Mouse (Mus musculus): Measurements from ENCODE around the gene Serhl. TPM values are rescaled to one million over a fixed set of nuclear protein-coding genes. Genes with fewer than 3 reads are reported as not detected.
A peak's percentile ranks its signal among the peaks of the same experiment; 100 is the strongest.

The Serhl gene
- total and polyA plus RNA-seq, 3 experiments = 36.8 to 82.7 (median 41.0) TPM

DNA sequence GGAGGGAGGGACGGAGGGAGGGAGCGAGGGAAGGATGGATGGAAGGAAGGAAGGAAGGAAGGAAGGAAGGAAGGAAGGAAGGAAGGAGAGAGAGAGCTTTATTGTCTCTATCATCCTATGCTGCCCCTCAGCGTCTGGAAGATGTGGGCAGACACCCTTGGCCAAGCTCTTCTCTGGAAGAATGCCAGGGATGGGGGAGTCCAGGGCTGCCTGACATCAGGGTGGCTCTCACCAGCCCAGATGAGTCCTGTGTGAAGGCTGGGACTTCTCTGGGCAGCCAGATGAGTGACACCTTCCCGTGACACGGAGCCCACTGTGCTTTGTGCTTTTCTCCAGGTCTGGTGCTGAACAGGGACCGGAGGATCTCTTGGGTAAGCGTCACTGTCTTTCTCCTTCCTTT, 22.6 kb downstream of the Serhl start:
- WGBS = 81% methylated on average over 7 of the region's 7 CpGs
- Histone ChIP-seq H3K4me3 (no peak overlapping the region), H3K27me3 (ENCODE audit: control insufficient read depth, insufficient read depth, low read length) (no peaks in the 10 kb centered on the region), H3K79me2 (replicated peaks; ENCODE audit: control insufficient read depth, insufficient read depth, low read length) (no peaks in the 10 kb centered on the region), H3K27ac (no peak overlapping the region), H3K36me3 (ENCODE audit: control insufficient read depth, insufficient read depth, low read length) (no peaks in the 10 kb centered on the region), H3K9ac (ENCODE audit: low read depth, low read length) (no peak overlapping the region), H3K4me1 (ENCODE audit: control insufficient read depth, insufficient read depth, low read length) (peaks cover 1% of the 10 kb centered on the region)
- DNase-seq = no peak
- TF ChIP-seq POLR2A (IDR thresholded peaks at IDR 0.05; ENCODE audit: insufficient read depth, low read depth, low read length) (no peak), CTCF (IDR thresholded peaks at IDR 0.05) (no peak), EP300 (IDR thresholded peaks at IDR 0.05; ENCODE audit: insufficient read depth, low read depth, low read length) (no peak)
- intact Hi-C loops (cut with DNase I) = loop anchor here (2.0 kb wide), 2 partner anchors 297 to 307 kb away; no protein-coding TSS in a partner anchor

DNA sequence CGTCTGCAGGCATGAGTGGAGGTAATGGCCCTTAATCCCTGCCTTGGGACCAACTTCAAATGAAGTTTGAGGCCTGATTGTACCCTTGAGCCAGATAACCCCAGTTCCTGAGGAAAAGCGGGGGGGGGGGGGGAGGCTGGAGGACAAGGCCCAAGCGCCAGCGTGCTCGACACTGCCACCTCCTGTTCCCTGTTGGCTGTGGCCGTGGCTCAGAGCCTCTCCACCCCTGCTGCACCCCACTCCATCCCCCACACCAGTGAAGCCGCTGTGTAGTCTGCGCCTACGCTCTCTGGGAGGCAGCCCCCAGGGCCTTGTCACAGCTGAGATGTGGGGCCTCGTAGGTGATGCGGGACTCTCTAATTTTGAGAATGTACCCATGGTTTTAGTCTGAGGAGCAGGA, 23.6 kb downstream of the Serhl start:
- 10% methylated on average over 11 of the region's 11 CpGs for WGBS
- H3K9ac ChIP-seq (ENCODE audit: low read depth, low read length) = no peak overlapping the region
- intact Hi-C loops (cut with DNase I) = loop anchor here (2.0 kb wide), 2 partner anchors 298 to 308 kb away; no protein-coding TSS in a partner anchor

DNA sequence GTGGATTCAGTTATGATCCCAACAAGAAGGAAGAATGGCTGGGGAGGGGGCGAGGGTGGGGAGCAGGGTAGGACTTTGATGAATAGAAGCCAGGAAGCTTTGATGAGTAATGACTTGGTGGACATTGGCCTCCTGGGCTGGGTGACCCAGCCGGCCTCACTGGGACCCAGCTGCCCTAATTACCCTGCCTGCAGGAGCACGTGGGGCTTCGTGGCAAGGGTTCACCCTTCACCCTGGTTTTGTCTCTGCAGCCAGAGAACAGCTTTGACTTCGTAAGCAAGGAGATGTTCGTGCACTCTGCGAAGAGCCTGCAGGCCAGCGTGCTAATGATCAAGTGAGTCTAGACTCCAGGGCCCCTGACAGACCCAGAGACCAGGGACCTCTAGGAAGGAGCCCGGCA, 24.8 kb downstream of the Serhl start:
- WGBS = 87% methylated on average over 9 of the region's 9 CpGs
- intact Hi-C loops (cut with DNase I) = no loop called here
- H3K36me3 ChIP-seq (ENCODE audit: control insufficient read depth, insufficient read depth, low read length) = no peaks in the 10 kb centered on the region

More for the DNA sequence above, 23.6 kb downstream of the Serhl start:
- TF ChIP-seq CTCF (IDR thresholded peaks at IDR 0.05) (peak; percentile 74), EP300 (IDR thresholded peaks at IDR 0.05; ENCODE audit: insufficient read depth, low read depth, low read length) (0 out of 2 replicates have a peak, but pooled peaks have one; percentile 10), POLR2A (IDR thresholded peaks at IDR 0.05; ENCODE audit: insufficient read depth, low read depth, low read length) (no peak)
- H3K4me3 ChIP-seq = no peak overlapping the region
- H3K4me1 ChIP-seq (ENCODE audit: control insufficient read depth, insufficient read depth, low read length) = peaks cover 1% of the 10 kb centered on the region
- no peak overlapping the region for H3K27ac ChIP-seq
- no peaks in the 10 kb centered on the region for H3K36me3 ChIP-seq (ENCODE audit: control insufficient read depth, insufficient read depth, low read length)
- no peaks in the 10 kb centered on the region for H3K27me3 ChIP-seq (ENCODE audit: control insufficient read depth, insufficient read depth, low read length)
- no peaks in the 10 kb centered on the region for H3K79me2 ChIP-seq (replicated peaks; ENCODE audit: control insufficient read depth, insufficient read depth, low read length)
- peak; percentile 70 to 82 for DNase-seq

DNA sequence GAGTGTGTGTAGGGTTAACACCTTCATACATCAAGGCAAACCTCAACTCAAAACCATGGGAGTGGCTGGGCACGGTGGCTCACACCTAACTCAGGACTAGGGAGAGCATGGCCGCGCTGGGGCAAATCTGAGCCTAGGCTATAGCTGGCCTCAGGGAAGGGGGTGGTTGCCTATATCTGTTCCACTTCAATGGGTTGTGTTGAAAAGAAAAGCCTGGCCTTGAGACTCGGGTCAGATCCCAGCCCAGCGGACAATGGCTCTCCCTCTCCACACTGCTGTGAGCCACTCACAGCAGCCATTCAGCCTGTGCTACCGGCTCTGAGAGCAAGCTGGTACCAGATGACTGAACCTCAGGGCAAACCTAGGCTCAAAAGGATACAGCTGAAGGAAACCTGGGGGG, 25.8 kb downstream of the Serhl start:
- 80% methylated on average over 6 of the region's 6 CpGs for WGBS
- intact Hi-C loops (cut with DNase I) = no loop called here
- peaks cover 1% of the 10 kb centered on the region for H3K4me1 ChIP-seq (ENCODE audit: control insufficient read depth, insufficient read depth, low read length)
- no peaks in the 10 kb centered on the region for H3K27me3 ChIP-seq (ENCODE audit: control insufficient read depth, insufficient read depth, low read length)
- no peak overlapping the region for H3K4me3 ChIP-seq
- no peak overlapping the region for H3K9ac ChIP-seq (ENCODE audit: low read depth, low read length)
- DNase-seq = no peak
- no peak for TF ChIP-seq EP300 (IDR thresholded peaks at IDR 0.05; ENCODE audit: insufficient read depth, low read depth, low read length)
- no peak for TF ChIP-seq CTCF (IDR thresholded peaks at IDR 0.05)
- no peak for TF ChIP-seq POLR2A (IDR thresholded peaks at IDR 0.05; ENCODE audit: insufficient read depth, low read depth, low read length)
- H3K27ac ChIP-seq = no peak overlapping the region
- no peaks in the 10 kb centered on the region for H3K79me2 ChIP-seq (replicated peaks; ENCODE audit: control insufficient read depth, insufficient read depth, low read length)
- H3K36me3 ChIP-seq (ENCODE audit: control insufficient read depth, insufficient read depth, low read length) = no peaks in the 10 kb centered on the region

More for the DNA sequence above, 24.8 kb downstream of the Serhl start:
- DNase-seq = no peak
- no peak overlapping the region for H3K9ac ChIP-seq (ENCODE audit: low read depth, low read length)
- no peak overlapping the region for H3K27ac ChIP-seq
- peaks cover 1% of the 10 kb centered on the region for H3K4me1 ChIP-seq (ENCODE audit: control insufficient read depth, insufficient read depth, low read length)
- no peak overlapping the region for H3K4me3 ChIP-seq
- no peaks in the 10 kb centered on the region for H3K27me3 ChIP-seq (ENCODE audit: control insufficient read depth, insufficient read depth, low read length)
- H3K79me2 ChIP-seq (replicated peaks; ENCODE audit: control insufficient read depth, insufficient read depth, low read length) = no peaks in the 10 kb centered on the region
- TF ChIP-seq EP300 (IDR thresholded peaks at IDR 0.05; ENCODE audit: insufficient read depth, low read depth, low read length) (no peak), CTCF (IDR thresholded peaks at IDR 0.05) (no peak), POLR2A (IDR thresholded peaks at IDR 0.05; ENCODE audit: insufficient read depth, low read depth, low read length) (no peak)

DNA sequence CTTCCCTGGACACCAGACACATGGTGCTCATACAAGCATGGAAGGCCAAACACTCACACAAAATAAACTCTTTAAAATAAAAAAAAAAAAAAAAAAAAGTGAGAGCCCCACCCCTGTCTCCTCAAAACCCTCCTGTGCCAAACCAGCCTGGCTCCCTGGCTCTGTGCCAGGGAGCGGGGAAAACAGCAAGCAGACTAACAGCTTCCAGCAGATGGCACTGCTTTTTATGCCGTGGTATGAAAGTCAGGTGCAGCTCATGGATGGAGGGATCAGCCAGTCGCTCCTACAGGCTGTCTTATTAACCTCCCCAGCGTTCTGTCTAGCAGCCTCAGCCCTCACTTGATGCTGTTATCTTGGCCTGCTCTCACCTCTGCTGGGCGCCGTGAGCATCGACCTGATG, 29.1 kb downstream of the Serhl start:
- H3K4me1 ChIP-seq (ENCODE audit: control insufficient read depth, insufficient read depth, low read length) = no peaks in the 10 kb centered on the region
- H3K36me3 ChIP-seq (ENCODE audit: control insufficient read depth, insufficient read depth, low read length) = no peaks in the 10 kb centered on the region
- H3K4me3 ChIP-seq = no peak overlapping the region
- H3K9ac ChIP-seq (ENCODE audit: low read depth, low read length) = no peak overlapping the region
- intact Hi-C loops (cut with DNase I) = no loop called here
- no peak overlapping the region for H3K27ac ChIP-seq
- 55% methylated on average over 7 of the region's 7 CpGs for WGBS
- H3K79me2 ChIP-seq (replicated peaks; ENCODE audit: control insufficient read depth, insufficient read depth, low read length) = no peaks in the 10 kb centered on the region
- H3K27me3 ChIP-seq (ENCODE audit: control insufficient read depth, insufficient read depth, low read length) = no peaks in the 10 kb centered on the region
- DNase-seq = no peak
- TF ChIP-seq EP300 (IDR thresholded peaks at IDR 0.05; ENCODE audit: insufficient read depth, low read depth, low read length) = no peak
- peak; percentile 55 for TF ChIP-seq CTCF (IDR thresholded peaks at IDR 0.05)

DNA sequence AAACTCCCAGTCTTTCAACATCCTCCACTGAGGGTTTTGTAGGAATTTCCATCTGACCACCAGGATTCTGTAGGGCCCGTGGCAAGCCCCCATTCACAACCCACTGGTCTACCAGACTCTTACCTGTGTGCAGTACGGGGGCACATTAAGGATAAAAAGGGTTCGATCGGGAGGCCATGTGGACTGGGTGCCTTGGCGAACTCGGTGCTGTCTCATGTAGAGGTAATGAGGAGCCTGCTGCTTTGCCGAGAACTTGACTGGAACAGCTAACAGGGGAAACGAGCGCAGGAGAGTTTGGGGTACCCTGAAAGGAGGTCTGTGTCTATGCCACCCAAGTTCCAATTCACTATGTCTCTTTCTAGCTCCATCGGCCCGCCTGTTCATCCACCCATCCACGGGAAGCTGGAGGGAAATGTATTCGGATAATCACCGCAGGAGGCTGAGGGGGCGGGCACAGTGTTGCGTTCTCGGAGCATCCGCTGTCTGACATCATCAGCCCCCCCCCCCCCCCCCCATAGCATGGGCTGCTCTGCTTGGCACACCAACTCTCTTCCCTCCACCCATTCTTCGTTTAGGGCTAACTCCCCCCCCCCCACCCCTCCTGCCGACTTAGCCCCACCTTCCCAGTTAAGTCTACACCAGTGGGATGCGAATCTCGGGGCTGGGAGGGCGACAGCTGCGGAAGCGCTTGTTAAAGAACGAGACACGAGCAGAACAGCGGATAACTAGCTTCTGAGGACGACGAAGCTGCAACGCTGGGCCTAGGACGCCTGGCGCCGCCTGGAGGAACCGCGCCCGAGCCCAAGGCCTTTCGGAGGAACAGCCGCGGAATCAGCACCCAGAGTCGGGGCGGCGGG, 32.6 kb downstream of the Serhl start:
- peak overlapping the region; percentile 84 for H3K9ac ChIP-seq (ENCODE audit: low read depth, low read length)
- DNase-seq = peak; percentile 38 to 43
- H3K27me3 ChIP-seq (ENCODE audit: control insufficient read depth, insufficient read depth, low read length) = no peaks in the 10 kb centered on the region
- 3% methylated on average over 43 of the region's 43 CpGs for WGBS
- H3K27ac ChIP-seq = peak overlapping the region; percentile 74
- no peaks in the 10 kb centered on the region for H3K36me3 ChIP-seq (ENCODE audit: control insufficient read depth, insufficient read depth, low read length)
- TF ChIP-seq EP300 (IDR thresholded peaks at IDR 0.05; ENCODE audit: insufficient read depth, low read depth, low read length) (no peak), CTCF (IDR thresholded peaks at IDR 0.05) (peak; percentile 28)
- intact Hi-C loops (cut with DNase I) = loop anchor here (1.0 kb wide), 1 partner anchor 27 kb away; the partner anchor contains the start of gene Poldip3
- no peaks in the 10 kb centered on the region for H3K79me2 ChIP-seq (replicated peaks; ENCODE audit: control insufficient read depth, insufficient read depth, low read length)
- H3K4me3 ChIP-seq = peak overlapping the region; percentile 95
- H3K4me1 ChIP-seq (ENCODE audit: control insufficient read depth, insufficient read depth, low read length) = no peaks in the 10 kb centered on the region

All from heart, adult 2 months (tissue).